ENCODE assay signal across 10 mouse cellular contexts in genomic region chr1:86447596-86448171, GRCm38 (mm10). TPM values are rescaled to one million over a fixed set of nuclear protein-coding genes. Genes with fewer than 3 reads are reported as not detected.
DNase-seq lines count a peak whose midpoint lies in the region; ATAC-seq lines count a peak whose summit lies in the region.
"Had no signal": no experiment of that assay in that cellular context is flagged by ENCODE, and none has a peak within 500 bp of the region (broad histone marks: within the 10 kb centered on the region; RNA-seq: fewer than 3 reads in every experiment).

No protein-coding gene starts in this region.

- H3K36me3 ChIP-seq in embryonic facial prominence, embryonic 13.5 days = no peaks in the 10 kb centered on the region
- no peaks in the 10 kb centered on the region for H3K36me3 ChIP-seq in liver, embryonic 13.5 days

- H3K4me3 ChIP-seq in embryonic facial prominence, embryonic 13.5 days = no peak overlapping the region
- no peak overlapping the region for H3K4me3 ChIP-seq in liver, embryonic 13.5 days (replicated peaks)

- no peak overlapping the region for H3K9ac ChIP-seq in embryonic facial prominence, embryonic 13.5 days
- no peak overlapping the region for H3K9ac ChIP-seq in liver, embryonic 13.5 days

- no peak for ATAC-seq in embryonic facial prominence, embryonic 13.5 days (ENCODE audit: insufficient number of reproducible peaks, insufficient read depth, low FRiP score, low TSS enrichment, low read depth)
- ATAC-seq in liver, embryonic 13.5 days (ENCODE audit: low read depth) = no peak
- no peak for ATAC-seq in inflammation-experienced regulatory T-cells, adult 6 months

- peak; percentile 98 for DNase-seq in heart, adult 11 months
- DNase-seq in heart, postnatal 25 days (ENCODE audit: low spot score) = no peak
- DNase-seq in heart, postnatal 14 days = peak; percentile 49 to 66
- no peak for DNase-seq in liver, embryonic 13.5 days
- no peak for DNase-seq in frontal cortex, postnatal 10 days (ENCODE audit: low spot score in 2 of 2)
- DNase-seq in frontal cortex, postnatal 36 days (ENCODE audit: low spot score in 2 of 2) = no peak

- peak overlapping the region; percentile 83 for H3K27ac ChIP-seq in embryonic facial prominence, embryonic 13.5 days
- peak overlapping the region; percentile 43 for H3K27ac ChIP-seq in liver, embryonic 13.5 days

- WGBS in embryonic facial prominence, embryonic 13.5 days = 41% methylated on average over 13 of the region's 13 CpGs
- WGBS in liver, embryonic 13.5 days (ENCODE audit: insufficient replicate concordance) = 44% methylated on average over 13 of the region's 13 CpGs

- H3K9me3 ChIP-seq in embryonic facial prominence, embryonic 13.5 days = no peaks in the 10 kb centered on the region
- H3K9me3 ChIP-seq in liver, embryonic 13.5 days (replicated peaks) = no peaks in the 10 kb centered on the region

- H3K27me3 ChIP-seq in embryonic facial prominence, embryonic 13.5 days = no peaks in the 10 kb centered on the region
- H3K27me3 ChIP-seq in liver, embryonic 13.5 days = no peaks in the 10 kb centered on the region

- peak overlapping the region; percentile 26; the same call in 1 of the 2 replicates for H3K4me2 ChIP-seq in embryonic facial prominence, embryonic 13.5 days
- H3K4me2 ChIP-seq in liver, embryonic 13.5 days = no peak overlapping the region

- H3K4me1 ChIP-seq in embryonic facial prominence, embryonic 13.5 days = peaks cover 28% of the 10 kb centered on the region
- peaks cover 42% of the 10 kb centered on the region for H3K4me1 ChIP-seq in liver, embryonic 13.5 days (replicated peaks)

- intact Hi-C loops in heart, postnatal 25 days (cut with DNase I) = no loop called here
- intact Hi-C loops in heart, postnatal 14 days (cut with DNase I) = no loop called here

RNA-seq across cellular contexts. Expression of gene Tex44, which starts 21.6 kb away (rescaled TPM):
- total RNA-seq in heart, postnatal 25 days (2021) = not detected
- not detected in 2 replicates for polyA plus RNA-seq in embryonic facial prominence, embryonic 13.5 days (2015; fragmentation: Nextera tagmentation; extraction: Ambion mirVana)
- not detected for total RNA-seq in heart, postnatal 14 days (2021)
- not detected in 2 replicates for polyA plus RNA-seq in liver, embryonic 13.5 days (2015; fragmentation: Nextera tagmentation; extraction: Ambion mirVana)
- polyA plus RNA-seq in inflammation-experienced regulatory T-cells, adult 6 months (2017; shearing (Covaris generic)) = not detected
- total RNA-seq: ES-E14; gastrocnemius, postnatal 4 days had no signal

RNA-seq across cellular contexts. Expression of gene Nmur1, which starts 21.7 kb away (rescaled TPM):
- total RNA-seq in heart, postnatal 25 days (2021) = not detected
- not detected in 2 replicates for polyA plus RNA-seq in embryonic facial prominence, embryonic 13.5 days (2015; fragmentation: Nextera tagmentation; extraction: Ambion mirVana)
- total RNA-seq in heart, postnatal 14 days (2021) = not detected
- polyA plus RNA-seq in liver, embryonic 13.5 days (2015; fragmentation: Nextera tagmentation; extraction: Ambion mirVana) = not detected in 2 replicates
- 1 to 10 TPM in 2 of 3 experiments, under 1 TPM in 1; 0.77 to 2.1 (median 1.5) TPM for polyA plus RNA-seq in inflammation-experienced regulatory T-cells, adult 6 months (2017; shearing (Covaris generic))
- total RNA-seq: gastrocnemius, postnatal 4 days had no signal

Comparison
In these comparisons a context has a peak if more than half of its experiments do, and no peak if none do; other contexts are left out.
1. DNase-seq: peak in heart, adult 11 months (single experiment) and heart, postnatal 14 days (2 of 2); none in heart, postnatal 25 days (single experiment), liver, embryonic 13.5 days (single experiment), frontal cortex, postnatal 10 days (0 of 2) and frontal cortex, postnatal 36 days (0 of 2).